Mouse (Mus musculus) heart, postnatal 0 days (tissue): ENCODE measurements at regions not wholly inside any gene's neighbourhood (a gene's known extent, or its start where the extent isn't known, plus 50 kb on each side); places are given as distances from the start of the nearest gene placed in this dataset.
"Not testable (repeated sequence)": the region's sequence is repeated elsewhere in the genome, so short reads cannot be mapped to it uniquely, and the experiment has no call there.

ENCODE experiments used
- ATAC-seq: fragments of 200-750 bp; cut with Nextera tagmentation; 2 replicates; pipeline ENCODE4 v1.8.0; 2017; ENCODE audit warnings: low read depth, moderate number of reproducible peaks, moderate library complexity; ENCODE audit not compliant: insufficient read depth
- DNase-seq: peaks from one replicate; pipeline ENCODE4 v3.0.0-alpha.2; 2016; ENCODE audit warnings: low spot score
- H3K27ac ChIP-seq: fragments of 300-500 bp; sonication (generic); 2 replicates; pipeline ENCODE4 v1.5.1; 2014; ENCODE audit warnings: low read depth, mild to moderate bottlenecking
- H3K27me3 ChIP-seq: fragments of 300-500 bp; sonication (generic); 2 replicates; pipeline ENCODE4 v1.6.1; 2014; ENCODE audit warnings: low read length, mixed read lengths; ENCODE audit not compliant: control insufficient read depth, insufficient read depth
- H3K36me3 ChIP-seq: fragments of 300-500 bp; sonication (generic); replicated peaks from 2 replicates; pipeline ENCODE4 v1.6.1; 2014; ENCODE audit warnings: low read length, mixed read lengths; ENCODE audit not compliant: control insufficient read depth, insufficient read depth
- H3K4me1 ChIP-seq: fragments of 300-500 bp; sonication (generic); 2 replicates; pipeline ENCODE4 v1.6.1; 2014; ENCODE audit warnings: antibody characterized with exemption; ENCODE audit not compliant: control insufficient read depth, insufficient read depth
- H3K4me2 ChIP-seq: fragments of 300-500 bp; sonication (generic); 2 replicates; pipeline ENCODE4 v1.6.1; 2014; ENCODE audit warnings: low read depth, mild to moderate bottlenecking, low read length, moderate library complexity
- H3K4me3 ChIP-seq: fragments of 300-500 bp; sonication (generic); 2 replicates; pipeline ENCODE4 v1.5.1; 2014; ENCODE audit warnings: low read depth, low read length
- H3K9ac ChIP-seq: fragments of 300-500 bp; sonication (generic); replicated peaks from 2 replicates; pipeline ENCODE4 v1.6.1; 2014; ENCODE audit warnings: low read depth, low read length, mixed read lengths
- H3K9me3 ChIP-seq: fragments of 300-500 bp; sonication (generic); replicated peaks from 2 replicates; pipeline ENCODE4 v1.6.1; 2016; ENCODE audit warnings: low read length; ENCODE audit not compliant: control insufficient read depth
- CTCF ChIP-seq: IDR thresholded peaks from 2 replicates; pipeline ENCODE4 v1.5.1; 2016; ENCODE audit warnings: antibody characterized with exemption, control low read depth, low read depth
- EP300 ChIP-seq: IDR thresholded peaks from 2 replicates; pipeline ENCODE4 v1.6.1; 2016; ENCODE audit warnings: antibody characterized with exemption, low read depth
- WGBS: fragments of 180-500 bp; shearing (Covaris S2); extraction: QIAGEN DNeasy Blood & Tissue Kit; methylation state at CpG from one replicate; pipeline ENCODE4 v1.1.7; 2014; 5-methylcytosine and 5-hydroxymethylcytosine counted together

DNA sequence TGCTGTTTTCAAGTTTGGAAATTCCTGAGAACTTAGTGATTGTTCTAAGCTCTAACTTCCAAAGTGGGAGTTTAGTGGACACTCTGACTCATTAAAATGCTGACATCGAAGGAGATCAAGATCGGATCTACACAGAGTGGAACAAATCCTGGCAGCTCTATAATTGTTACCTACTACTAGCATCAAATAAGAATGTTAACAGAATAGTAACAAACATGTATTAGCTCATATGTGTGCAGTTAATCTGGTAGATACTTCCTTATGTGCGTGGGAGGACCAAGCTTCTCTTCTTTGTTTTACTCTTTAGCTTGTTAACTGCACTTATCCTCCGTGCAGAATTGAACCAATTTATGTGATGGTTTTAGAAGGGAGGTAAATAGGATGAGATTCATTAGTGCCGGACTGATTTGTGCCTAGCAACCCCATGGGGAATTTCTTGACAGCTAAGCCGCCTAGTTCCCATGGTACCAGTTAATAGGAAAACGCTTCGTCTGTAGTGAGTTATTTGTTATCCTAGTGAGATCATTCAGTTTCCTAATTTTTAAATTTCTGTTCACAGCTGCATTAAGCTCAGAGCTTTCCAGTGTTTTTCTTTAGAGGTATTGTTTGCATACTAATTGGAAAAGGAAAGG is 193.1 kb downstream of the Arl6ip6 start:
- H3K27ac ChIP-seq, result no peak overlapping the region
- no peaks in the 10 kb centered on the region for H3K27me3 ChIP-seq
- no peaks in the 10 kb centered on the region for H3K9me3 ChIP-seq
- no peak overlapping the region for H3K4me3 ChIP-seq
- no peak for TF ChIP-seq CTCF
- TF ChIP-seq EP300, result no peak
- H3K4me1 ChIP-seq, result no peaks in the 10 kb centered on the region
- no peak overlapping the region for H3K4me2 ChIP-seq
- WGBS, result 75% methylated on average over 8 of the region's 8 CpGs
- H3K9ac ChIP-seq, result no peak overlapping the region
- no peaks in the 10 kb centered on the region for H3K36me3 ChIP-seq
- ATAC-seq, result no peak
- no peak for DNase-seq

GRCm38 (mm10) chr2:53388652-53389051 is 197.1 kb downstream of the Arl6ip6 start:
- H3K4me1 ChIP-seq, result no peaks in the 10 kb centered on the region
- no peak for TF ChIP-seq CTCF
- TF ChIP-seq EP300, result no peak
- ATAC-seq, result no peak
- no peak overlapping the region for H3K27ac ChIP-seq
- H3K27me3 ChIP-seq, result no peaks in the 10 kb centered on the region
- no peak overlapping the region for H3K4me2 ChIP-seq
- 69% methylated on average over 3 of the region's 3 CpGs for WGBS
- H3K4me3 ChIP-seq, result no peak overlapping the region
- DNase-seq, result no peak
- H3K36me3 ChIP-seq, result no peaks in the 10 kb centered on the region
- no peak overlapping the region for H3K9ac ChIP-seq
- no peaks in the 10 kb centered on the region for H3K9me3 ChIP-seq

GRCm38 (mm10) chr2:53414471-53414870 is 222.9 kb downstream of the Arl6ip6 start:
- Histone ChIP-seq H3K36me3 (no peaks in the 10 kb centered on the region), H3K4me1 (no peaks in the 10 kb centered on the region), H3K9me3 (no peaks in the 10 kb centered on the region), H3K9ac (no peak overlapping the region), H3K27me3 (no peaks in the 10 kb centered on the region), H3K27ac (no peak overlapping the region), H3K4me3 (no peak overlapping the region), H3K4me2 (no peak overlapping the region)
- TF ChIP-seq CTCF (no peak), EP300 (no peak)
- ATAC-seq (no peak), DNase-seq (no peak)
- WGBS, result 74% methylated on average over 2 of the region's 2 CpGs

DNA sequence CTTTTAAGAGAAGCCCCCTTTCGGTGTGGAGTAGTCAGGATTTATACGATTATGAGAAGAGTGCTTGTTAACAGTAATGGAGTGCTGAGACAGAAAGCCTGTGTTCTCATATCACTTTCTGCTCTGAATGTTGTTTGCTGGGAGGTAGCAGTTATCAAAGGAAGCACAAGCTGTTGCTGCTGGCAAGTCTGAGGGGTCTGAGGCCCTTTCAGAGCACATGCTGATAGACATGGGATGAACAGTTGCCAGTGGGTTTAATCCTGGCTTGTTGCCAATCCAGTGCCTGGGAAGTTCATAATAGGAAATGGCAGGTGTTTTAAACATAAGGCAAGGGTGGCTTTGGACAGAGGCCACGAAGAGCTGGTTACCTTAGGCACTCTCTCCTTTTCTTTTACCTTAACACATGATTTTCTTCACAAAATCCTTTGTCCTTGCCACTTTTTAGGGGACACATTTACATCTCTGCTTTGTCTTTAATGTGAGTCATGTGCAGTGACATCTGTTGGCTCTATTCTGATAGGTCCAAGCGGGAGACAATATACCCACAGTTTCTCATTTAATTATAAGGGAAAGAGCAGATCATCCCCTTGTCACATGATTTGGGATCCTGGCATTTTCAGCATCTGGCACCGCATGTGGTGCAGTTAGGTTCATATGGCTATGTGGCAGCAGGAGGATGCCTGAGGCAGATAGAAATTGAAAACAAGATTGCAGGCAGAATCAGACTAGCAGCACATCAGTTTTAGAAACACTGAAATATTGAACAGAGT is 245.7 kb downstream of the Arl6ip6 start:
- no peak overlapping the region for H3K9ac ChIP-seq
- no peaks in the 10 kb centered on the region for H3K36me3 ChIP-seq
- no peaks in the 10 kb centered on the region for H3K27me3 ChIP-seq
- ATAC-seq, result no peak
- no peak overlapping the region for H3K27ac ChIP-seq
- DNase-seq, result no peak
- WGBS, result 58% methylated on average over 5 of the region's 5 CpGs
- H3K9me3 ChIP-seq, result no peaks in the 10 kb centered on the region
- TF ChIP-seq CTCF, result no peak
- no peaks in the 10 kb centered on the region for H3K4me1 ChIP-seq
- H3K4me2 ChIP-seq, result no peak overlapping the region
- no peak overlapping the region for H3K4me3 ChIP-seq

DNA sequence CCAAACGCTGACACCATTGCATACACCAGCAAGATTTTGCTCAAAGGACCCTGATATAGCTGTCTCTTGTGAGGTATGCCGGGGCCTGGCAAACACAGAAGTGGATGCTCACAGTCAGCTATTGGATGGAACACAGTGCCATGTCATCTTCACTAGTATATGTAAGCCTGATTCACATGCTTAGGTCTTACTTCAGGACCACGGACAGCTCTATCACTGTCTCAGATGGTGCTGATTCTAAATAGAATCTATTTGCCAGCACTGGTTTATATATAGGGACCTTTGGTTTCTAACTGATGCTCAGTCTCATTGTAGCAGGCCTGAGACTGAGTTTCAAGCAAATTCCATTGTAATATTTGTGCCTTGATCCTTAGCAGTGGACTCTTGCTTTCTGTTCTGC is 248.8 kb downstream of the Arl6ip6 start:
- WGBS, result 36% methylated on average over 3 of the region's 3 CpGs
- not testable (repeated sequence) for ATAC-seq, H3K9me3 ChIP-seq, H3K4me3 ChIP-seq, H3K4me2 ChIP-seq, H3K27ac ChIP-seq, H3K9ac ChIP-seq, H3K27me3 ChIP-seq, DNase-seq, H3K36me3 ChIP-seq, H3K4me1 ChIP-seq

GRCm38 (mm10) chr2:53460265-53460664 is 268.7 kb downstream of the Arl6ip6 start:
- H3K27me3 ChIP-seq, result no peaks in the 10 kb centered on the region
- DNase-seq (no peak), ATAC-seq (no peak)
- H3K4me2 ChIP-seq, result no peak overlapping the region
- H3K9me3 ChIP-seq, result no peaks in the 10 kb centered on the region
- no peak overlapping the region for H3K27ac ChIP-seq
- no peaks in the 10 kb centered on the region for H3K4me1 ChIP-seq
- no peaks in the 10 kb centered on the region for H3K36me3 ChIP-seq
- no peak overlapping the region for H3K4me3 ChIP-seq
- WGBS, result 70% methylated on average over 3 of the region's 3 CpGs
- H3K9ac ChIP-seq, result no peak overlapping the region
- TF ChIP-seq CTCF, result no peak
- TF ChIP-seq EP300, result no peak
